10 mouse cellular contexts compared by ENCODE assay signal in the genomic region with DNA sequence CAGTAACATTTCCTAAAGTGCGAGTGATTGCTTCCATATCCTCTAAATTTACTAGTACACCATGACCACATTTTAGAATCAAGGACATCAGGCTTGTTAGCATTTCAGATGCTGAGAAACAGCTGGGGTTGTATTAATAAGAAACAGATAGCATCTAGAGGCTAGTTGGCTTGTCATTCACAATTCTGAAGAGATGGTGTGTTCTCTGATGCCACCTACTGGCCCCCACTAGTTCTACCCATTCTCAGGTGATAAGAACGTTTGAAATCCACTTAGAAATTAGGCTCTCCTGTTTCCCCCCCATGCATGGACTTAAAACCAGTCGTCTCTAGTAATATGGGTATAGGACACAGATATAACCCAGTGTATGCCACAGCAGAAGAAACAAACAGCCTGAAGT.
DNase-seq lines count a peak whose midpoint lies in the region; ATAC-seq and TF ChIP-seq lines count a peak whose summit lies in the region.
"Had no signal": no experiment of that assay in that cellular context is flagged by ENCODE, and none has a peak within 500 bp of the region (broad histone marks: within the 10 kb centered on the region; RNA-seq: fewer than 3 reads in every experiment).

No protein-coding gene starts in this region.

- DNase-seq in forebrain, embryonic 14.5 days (ENCODE audit: low spot score), result peak; percentile 61
- DNase-seq in forebrain, embryonic 11.5 days (ENCODE audit: low spot score), result no peak
- peak; percentile 39 for DNase-seq in midbrain, postnatal 0 days (ENCODE audit: low spot score)
- DNase-seq in layer of hippocampus, adult 2 months (ENCODE audit: low spot score in 2 of 2), result peak in 1 of 2 experiments; percentile 35
- DNase-seq in c-Kit-positive CD71-positive TER-119-positive erythroid progenitor cells, embryonic 14.5 days (ENCODE audit: low spot score), result no peak
- no peak for DNase-seq in neural tube, embryonic 10.5 days (ENCODE audit: extremely low spot score, low spot score)

- no peak overlapping the region for H3K27ac ChIP-seq in forebrain, embryonic 14.5 days (ENCODE audit: low read depth, low read length)
- no peak overlapping the region for H3K27ac ChIP-seq in forebrain, embryonic 11.5 days (ENCODE audit: low read depth, low read length)
- no peak overlapping the region for H3K27ac ChIP-seq in midbrain, postnatal 0 days (ENCODE audit: low read depth, low read length)
- no peak overlapping the region for H3K27ac ChIP-seq in midbrain, embryonic 16.5 days (ENCODE audit: low read length)
- no peak overlapping the region for H3K27ac ChIP-seq in layer of hippocampus, adult 2 months
- H3K27ac ChIP-seq: intestine, embryonic 15.5 days; midbrain, embryonic 12.5 days had no signal

- no peak overlapping the region for H3K4me2 ChIP-seq in forebrain, embryonic 14.5 days (ENCODE audit: low read length)
- H3K4me2 ChIP-seq in forebrain, embryonic 11.5 days (ENCODE audit: low read depth, low read length, severe bottlenecking), result no peak overlapping the region
- H3K4me2 ChIP-seq in midbrain, postnatal 0 days (ENCODE audit: low read depth, low read length, poor library complexity, severe bottlenecking), result no peak overlapping the region
- no peak overlapping the region for H3K4me2 ChIP-seq in midbrain, embryonic 16.5 days (ENCODE audit: low read length)
- H3K4me2 ChIP-seq: intestine, embryonic 15.5 days; midbrain, embryonic 12.5 days had no signal

- WGBS in forebrain, embryonic 14.5 days, result 52% methylated on average over 3 of the region's 3 CpGs
- 58% methylated on average over 3 of the region's 3 CpGs for WGBS in forebrain, embryonic 11.5 days
- 54% methylated on average over 3 of the region's 3 CpGs for WGBS in midbrain, postnatal 0 days
- WGBS in midbrain, embryonic 16.5 days, result 48% methylated on average over 3 of the region's 3 CpGs

- no peak overlapping the region for H3K4me3 ChIP-seq in forebrain, embryonic 14.5 days (ENCODE audit: low read depth, low read length)
- H3K4me3 ChIP-seq in forebrain, embryonic 11.5 days (ENCODE audit: low read depth, low read length), result no peak overlapping the region
- no peak overlapping the region for H3K4me3 ChIP-seq in midbrain, postnatal 0 days (ENCODE audit: low read depth, low read length)
- no peak overlapping the region for H3K4me3 ChIP-seq in midbrain, embryonic 16.5 days (ENCODE audit: low read depth, low read length)
- H3K4me3 ChIP-seq in layer of hippocampus, adult 2 months, result no peak overlapping the region
- H3K4me3 ChIP-seq: intestine, embryonic 15.5 days; midbrain, embryonic 12.5 days had no signal

- H3K4me1 ChIP-seq in forebrain, embryonic 14.5 days (ENCODE audit: control insufficient read depth, insufficient read depth, low read length), result no peaks in the 10 kb centered on the region
- no peaks in the 10 kb centered on the region for H3K4me1 ChIP-seq in forebrain, embryonic 11.5 days (replicated peaks; ENCODE audit: control insufficient read depth, insufficient read depth, low read length)
- no peaks in the 10 kb centered on the region for H3K4me1 ChIP-seq in midbrain, postnatal 0 days (ENCODE audit: insufficient read depth, low read length)
- H3K4me1 ChIP-seq in midbrain, embryonic 16.5 days (ENCODE audit: control insufficient read depth, insufficient read depth, low read length), result no peaks in the 10 kb centered on the region
- H3K4me1 ChIP-seq: intestine, embryonic 15.5 days; midbrain, embryonic 12.5 days had no signal

- ATAC-seq in forebrain, embryonic 14.5 days, result no peak
- no peak for ATAC-seq in forebrain, embryonic 11.5 days (replicated peaks; ENCODE audit: low FRiP score)
- ATAC-seq in midbrain, postnatal 0 days (ENCODE audit: low FRiP score), result no peak
- ATAC-seq in midbrain, embryonic 16.5 days, result no peak
- no peak for ATAC-seq in monocyte, adult 5-6 weeks (replicated peaks; ENCODE audit: insufficient number of reproducible peaks, low FRiP score, low TSS enrichment, poor library complexity, severe bottlenecking)
- ATAC-seq: intestine, embryonic 15.5 days had no signal

- TF ChIP-seq CTCF in midbrain, postnatal 0 days (IDR thresholded peaks at IDR 0.05), result peak; percentile 65
- TF ChIP-seq CTCF in layer of hippocampus, adult 2 months (conservative IDR thresholded peaks at IDR 0.05), result peak; percentile 81

- no peaks in the 10 kb centered on the region for H3K36me3 ChIP-seq in forebrain, embryonic 14.5 days (ENCODE audit: control insufficient read depth, insufficient read depth, low read length)
- no peaks in the 10 kb centered on the region for H3K36me3 ChIP-seq in forebrain, embryonic 11.5 days (ENCODE audit: control insufficient read depth, insufficient read depth, low read length)
- no peaks in the 10 kb centered on the region for H3K36me3 ChIP-seq in midbrain, postnatal 0 days (ENCODE audit: insufficient read depth, low read length)
- no peaks in the 10 kb centered on the region for H3K36me3 ChIP-seq in midbrain, embryonic 16.5 days (ENCODE audit: control insufficient read depth, insufficient read depth, low read length)
- H3K36me3 ChIP-seq: intestine, embryonic 15.5 days; midbrain, embryonic 12.5 days had no signal

- no peaks in the 10 kb centered on the region for H3K27me3 ChIP-seq in forebrain, embryonic 14.5 days (replicated peaks; ENCODE audit: control insufficient read depth, insufficient read depth, low read length)
- peaks cover 6% of the 10 kb centered on the region; the same call in 1 of the 2 replicates for H3K27me3 ChIP-seq in forebrain, embryonic 11.5 days (ENCODE audit: control insufficient read depth, insufficient read depth, low read length)
- no peaks in the 10 kb centered on the region for H3K27me3 ChIP-seq in midbrain, postnatal 0 days (ENCODE audit: insufficient read depth, low read length)
- H3K27me3 ChIP-seq in midbrain, embryonic 16.5 days (ENCODE audit: control insufficient read depth, insufficient read depth, low read depth, low read length), result peaks cover 5% of the 10 kb centered on the region

- no peaks in the 10 kb centered on the region for H3K9me3 ChIP-seq in forebrain, embryonic 14.5 days (replicated peaks; ENCODE audit: control insufficient read depth, low read length)
- H3K9me3 ChIP-seq in forebrain, embryonic 11.5 days (ENCODE audit: control insufficient read depth, low read length), result no peaks in the 10 kb centered on the region
- H3K9me3 ChIP-seq in midbrain, postnatal 0 days (ENCODE audit: low read length), result no peaks in the 10 kb centered on the region
- no peaks in the 10 kb centered on the region for H3K9me3 ChIP-seq in midbrain, embryonic 16.5 days (replicated peaks; ENCODE audit: control insufficient read depth, low read length, poor library complexity, severe bottlenecking)
- H3K9me3 ChIP-seq: intestine, embryonic 15.5 days; midbrain, embryonic 12.5 days had no signal

- no peak overlapping the region for H3K9ac ChIP-seq in forebrain, embryonic 14.5 days (ENCODE audit: low read length)
- no peak overlapping the region for H3K9ac ChIP-seq in forebrain, embryonic 11.5 days (ENCODE audit: low read length)
- no peak overlapping the region for H3K9ac ChIP-seq in midbrain, postnatal 0 days (replicated peaks; ENCODE audit: low read length, poor library complexity, severe bottlenecking)
- H3K9ac ChIP-seq in midbrain, embryonic 16.5 days (ENCODE audit: low read depth, low read length), result no peak overlapping the region
- H3K9ac ChIP-seq: intestine, embryonic 15.5 days; midbrain, embryonic 12.5 days had no signal

Comparison
In these comparisons a context has a peak if more than half of its experiments do, and no peak if none do; other contexts are left out.
1. DNase-seq: peak in forebrain, embryonic 14.5 days (single experiment) and midbrain, postnatal 0 days (single experiment); none in forebrain, embryonic 11.5 days (single experiment), c-Kit-positive CD71-positive TER-119-positive erythroid progenitor cells, embryonic 14.5 days (single experiment) and neural tube, embryonic 10.5 days (single experiment).